Mouse (Mus musculus): ENCODE results near the gene Capzb. TPM values are rescaled to one million over a fixed set of nuclear protein-coding genes. Genes with fewer than 3 reads are reported as not detected.
A peak's percentile ranks its signal among the peaks of the same experiment; 100 is the strongest.

Gene Capzb
- total RNA-seq (2014; fragmentation: Nextera tagmentation) (374 and 389 TPM in 2 replicates), total RNA-seq (2017) (129 and 155 TPM in 2 replicates)

- ATAC-seq (replicated peaks; ENCODE audit: poor library complexity, severe bottlenecking), result peak; percentile 79
These were observed at the start of gene Capzb for GRCm38 (mm10) chr4:139192499-139193175. Capzb (plus strand) TSS chr4:139192899.

- no peak for ATAC-seq (replicated peaks; ENCODE audit: poor library complexity, severe bottlenecking)
These were observed 49.7 kb upstream of the Capzb start for GRCm38 (mm10) chr4:139142985-139143384.

DNA sequence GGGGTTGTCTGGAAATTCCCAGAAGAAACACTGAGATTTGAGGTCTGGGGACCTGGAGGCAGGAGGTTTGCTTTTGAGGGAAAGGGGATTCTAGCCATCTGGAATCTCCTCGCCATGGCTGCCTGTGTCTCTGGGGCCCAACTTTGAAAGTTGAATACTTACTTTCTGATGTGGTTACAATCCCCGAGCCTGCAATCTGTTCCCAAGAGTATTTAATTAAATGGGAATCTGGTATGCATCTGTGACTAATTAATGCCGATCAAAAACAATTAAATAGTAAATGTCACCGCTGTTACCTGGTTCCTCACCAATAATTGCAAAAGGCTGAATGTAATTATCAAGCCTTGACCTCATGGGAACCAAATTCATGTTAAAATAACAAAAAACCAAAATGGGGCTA, 48.1 kb upstream of the Capzb start:
- no peak for ATAC-seq (replicated peaks; ENCODE audit: poor library complexity, severe bottlenecking)

- ATAC-seq (replicated peaks; ENCODE audit: poor library complexity, severe bottlenecking), result peak; percentile 42
These were observed 47.5 kb upstream of the Capzb start for GRCm38 (mm10) chr4:139145156-139145555.

DNA sequence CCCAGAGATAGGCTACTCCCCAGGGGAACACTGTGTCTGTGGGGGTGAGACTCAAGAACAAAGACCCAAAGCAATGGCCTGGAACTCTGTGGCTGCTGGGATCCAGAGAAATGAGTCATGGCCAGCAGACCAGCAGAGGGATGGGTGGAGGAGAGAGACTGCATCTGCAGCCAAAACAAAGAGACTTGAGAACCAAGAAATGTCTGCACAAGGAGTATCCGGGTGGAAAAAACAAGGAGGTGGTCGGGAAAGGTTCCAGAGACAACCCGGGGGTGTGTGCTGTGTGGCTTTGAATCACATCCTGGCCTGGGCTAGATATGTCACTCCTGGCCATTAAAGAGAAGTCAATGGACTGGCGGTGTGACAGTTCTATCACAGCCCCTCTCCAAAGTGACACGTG, 45.9 kb upstream of the Capzb start:
- no peak for ATAC-seq (replicated peaks; ENCODE audit: poor library complexity, severe bottlenecking)

DNA sequence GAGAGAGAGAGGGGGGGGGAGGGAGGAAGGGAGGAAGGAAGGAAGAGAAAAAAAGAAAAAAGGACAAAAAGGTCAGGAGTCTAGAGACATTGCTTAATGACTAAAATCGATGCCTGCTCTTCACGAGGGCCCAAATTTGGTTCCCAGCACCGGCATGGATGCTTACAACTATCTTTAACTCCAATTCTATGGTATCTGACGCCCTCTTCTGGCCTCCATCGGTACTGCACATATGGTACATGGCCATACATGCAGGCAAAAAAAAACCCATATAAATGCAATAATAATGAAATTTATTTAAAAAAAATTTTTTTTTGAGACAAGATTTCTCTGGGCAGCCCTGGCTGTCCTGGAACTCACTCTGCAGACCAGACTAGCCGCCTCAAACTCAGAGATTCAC, 41.3 kb upstream of the Capzb start:
- ATAC-seq (replicated peaks; ENCODE audit: poor library complexity, severe bottlenecking), result no peak

DNA sequence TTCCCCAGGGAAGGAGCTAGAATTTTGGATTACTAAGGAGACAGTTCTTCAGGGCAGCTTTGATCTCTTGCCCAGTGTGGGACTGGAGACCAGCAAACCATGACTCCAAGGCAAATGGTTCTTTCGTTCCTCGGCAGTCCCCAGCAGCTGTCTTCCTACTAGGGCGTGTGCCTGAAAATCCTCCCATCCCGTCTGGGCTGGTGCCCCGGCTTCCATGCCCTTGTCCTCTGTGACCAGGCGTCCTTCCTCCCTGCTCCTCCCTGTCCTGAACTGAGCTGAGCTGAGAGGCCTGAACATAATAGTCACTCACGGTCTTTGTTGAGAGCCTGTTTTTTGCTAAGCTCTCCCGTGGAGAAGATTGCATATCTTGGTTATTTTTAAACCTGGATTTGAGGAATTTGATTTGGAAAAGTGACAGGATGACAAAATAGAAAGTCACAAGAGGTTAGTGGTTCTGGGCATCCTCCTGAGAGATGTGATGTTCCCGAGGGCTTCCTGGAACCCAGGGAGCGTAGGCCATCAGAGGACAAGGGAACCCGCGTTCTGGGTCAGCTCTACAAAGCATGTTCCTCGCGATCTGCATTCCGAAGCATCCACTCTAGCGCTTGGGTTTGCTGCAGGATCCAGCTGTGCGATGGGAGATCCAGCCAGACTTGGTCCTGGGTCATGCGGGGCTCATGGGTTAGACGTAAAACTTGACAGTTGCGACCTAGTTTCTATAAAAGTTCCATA, 38.0 kb upstream of the Capzb start:
- ATAC-seq (replicated peaks; ENCODE audit: poor library complexity, severe bottlenecking), result no peak

DNA sequence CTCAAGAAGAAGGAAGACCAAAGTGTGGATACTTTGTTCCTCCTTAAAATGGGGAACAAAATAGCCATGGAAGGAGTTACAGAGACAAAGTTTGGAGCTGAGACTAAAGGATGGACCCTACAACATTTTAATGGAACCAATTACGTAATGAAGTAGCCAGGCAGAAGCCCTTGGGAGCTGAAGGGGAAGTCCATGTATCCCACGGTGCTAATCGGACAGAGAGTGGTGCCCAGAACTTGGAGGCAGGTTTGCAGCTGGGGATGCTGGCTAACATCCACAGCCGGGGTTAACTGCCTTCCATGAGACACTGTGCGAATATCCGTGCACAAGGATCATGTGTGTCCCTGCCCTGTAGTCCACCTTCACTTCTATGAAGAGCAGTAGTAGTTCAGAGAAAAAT, 36.2 kb upstream of the Capzb start:
- peak; percentile 64; the same call in 1 of the 2 replicates for ATAC-seq (replicated peaks; ENCODE audit: poor library complexity, severe bottlenecking)

GRCm38 (mm10) chr4:139158350-139158749, 34.3 kb upstream of the Capzb start:
- no peak for ATAC-seq (replicated peaks; ENCODE audit: poor library complexity, severe bottlenecking)

- ATAC-seq (replicated peaks; ENCODE audit: poor library complexity, severe bottlenecking), result peak; percentile 68
These were observed 31.6 kb upstream of the Capzb start for GRCm38 (mm10) chr4:139161076-139161475.

DNA sequence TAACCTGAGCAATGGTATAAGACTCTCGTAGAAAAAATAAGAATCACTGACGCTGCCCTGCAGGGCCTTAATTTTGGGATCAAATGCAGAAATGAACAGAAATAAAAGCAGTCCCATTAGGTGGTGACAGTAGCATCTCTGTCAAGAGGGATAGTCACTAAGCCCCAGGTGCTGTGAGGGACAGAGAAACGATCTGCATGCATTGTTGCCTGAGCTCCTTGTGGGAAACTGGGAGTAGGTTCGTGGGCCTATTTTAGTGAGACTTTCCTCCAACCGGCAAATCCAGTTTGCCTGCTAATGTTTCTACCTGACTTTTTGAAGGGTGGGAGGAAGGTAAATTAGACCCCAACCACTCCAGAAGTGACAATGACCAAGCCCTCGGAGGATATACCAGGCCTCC, 28.6 kb upstream of the Capzb start:
- ATAC-seq (replicated peaks; ENCODE audit: poor library complexity, severe bottlenecking), result no peak

- no peak for ATAC-seq (replicated peaks; ENCODE audit: poor library complexity, severe bottlenecking)
These were observed 27.4 kb upstream of the Capzb start for GRCm38 (mm10) chr4:139165259-139165658.

GRCm38 (mm10) chr4:139166244-139166643, 26.5 kb upstream of the Capzb start:
- ATAC-seq (replicated peaks; ENCODE audit: poor library complexity, severe bottlenecking), result peak; percentile 47

- no peak for ATAC-seq (replicated peaks; ENCODE audit: poor library complexity, severe bottlenecking)
These were observed 25.6 kb upstream of the Capzb start for GRCm38 (mm10) chr4:139167107-139167506.

GRCm38 (mm10) chr4:139168985-139169747, 23.5 kb upstream of the Capzb start:
- ATAC-seq (replicated peaks; ENCODE audit: poor library complexity, severe bottlenecking), result peak; percentile 97

GRCm38 (mm10) chr4:139169748-139170279, 22.9 kb upstream of the Capzb start:
- no peak for ATAC-seq (replicated peaks; ENCODE audit: poor library complexity, severe bottlenecking)

DNA sequence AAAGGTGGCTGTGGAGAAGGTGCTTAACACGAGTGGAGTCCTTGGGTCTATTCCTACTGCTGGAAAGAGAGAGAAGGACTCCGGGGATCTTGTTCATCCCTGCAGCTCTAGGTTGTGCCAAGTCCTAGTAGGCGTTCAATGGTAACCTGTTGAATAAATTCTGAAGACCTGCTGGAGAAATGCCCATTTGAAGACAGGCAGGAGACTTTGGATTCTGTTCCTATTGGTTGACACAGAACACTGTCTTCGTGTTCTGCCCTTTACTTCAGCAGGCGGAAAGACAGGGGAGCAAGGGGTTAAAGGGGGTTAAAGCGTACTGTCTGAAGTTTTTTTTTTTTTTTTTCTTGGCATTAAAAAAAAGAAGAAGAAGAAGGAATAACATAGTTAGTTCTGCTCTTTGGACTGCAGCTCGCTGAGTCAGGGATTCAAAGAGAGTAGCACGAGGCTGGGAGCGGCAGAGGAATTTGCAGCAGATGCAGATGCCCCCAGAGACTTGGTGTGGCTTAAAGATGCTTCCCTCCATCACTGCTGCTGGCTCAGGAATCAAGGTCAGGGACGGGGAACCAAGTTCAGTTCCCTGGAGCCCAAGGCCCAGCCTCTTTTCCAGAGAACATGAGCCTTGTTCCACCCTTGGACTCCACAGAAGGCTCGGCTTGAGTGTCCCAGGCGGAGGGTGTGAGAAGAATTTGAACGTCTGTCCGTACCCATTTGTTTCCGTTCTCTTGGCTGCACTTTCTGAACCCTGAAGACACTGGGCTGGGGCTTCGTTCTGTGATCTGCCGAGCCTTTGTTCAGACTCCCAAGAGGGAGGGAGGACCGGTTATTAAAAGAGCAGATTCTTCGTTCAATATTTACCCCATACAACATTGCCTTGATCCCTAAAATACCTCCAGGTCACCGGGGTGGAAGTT, 17.4 kb upstream of the Capzb start:
- ATAC-seq (replicated peaks; ENCODE audit: poor library complexity, severe bottlenecking), result no peak

DNA sequence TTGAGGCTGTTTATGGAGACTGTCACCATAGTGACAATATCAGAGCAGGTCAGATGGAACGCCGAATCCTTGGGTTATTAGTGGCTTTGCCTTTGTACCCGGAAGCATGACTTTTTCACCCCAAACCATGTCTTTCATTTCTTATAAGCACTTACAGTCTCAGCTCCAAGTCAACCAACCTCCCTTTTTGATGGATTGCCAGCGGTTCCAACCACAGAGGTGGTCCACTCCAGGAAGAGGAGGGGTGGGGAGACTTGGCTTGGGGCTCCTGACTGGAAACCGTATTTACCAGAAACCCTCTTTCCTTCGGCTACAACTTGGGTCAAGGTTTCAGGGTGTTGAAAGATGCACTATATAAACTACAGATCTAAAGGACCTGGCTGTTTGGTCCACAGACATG, 16.7 kb upstream of the Capzb start:
- ATAC-seq (replicated peaks; ENCODE audit: poor library complexity, severe bottlenecking), result peak; percentile 44; the same call in 1 of the 2 replicates

DNA sequence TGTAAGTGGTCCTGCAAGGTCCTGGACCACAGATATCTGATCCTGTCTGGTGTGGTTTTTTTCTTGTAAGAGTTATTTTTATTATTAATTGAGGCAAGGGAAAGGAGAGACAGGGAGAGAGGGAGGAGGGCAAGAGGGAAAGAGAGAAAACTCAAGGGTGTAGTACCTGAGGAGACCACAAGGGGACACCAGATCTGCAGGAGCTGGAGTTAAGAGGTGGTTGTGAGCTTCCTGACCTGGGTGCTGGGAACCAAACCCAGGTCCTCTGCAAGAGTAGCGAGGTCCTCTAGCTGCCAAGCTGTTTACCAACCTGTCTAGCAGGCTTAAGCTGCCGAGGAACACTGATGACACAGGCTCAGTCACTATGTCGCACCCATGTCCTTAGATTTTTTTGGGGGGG, 14.8 kb upstream of the Capzb start:
- ATAC-seq (replicated peaks; ENCODE audit: poor library complexity, severe bottlenecking), result no peak

DNA sequence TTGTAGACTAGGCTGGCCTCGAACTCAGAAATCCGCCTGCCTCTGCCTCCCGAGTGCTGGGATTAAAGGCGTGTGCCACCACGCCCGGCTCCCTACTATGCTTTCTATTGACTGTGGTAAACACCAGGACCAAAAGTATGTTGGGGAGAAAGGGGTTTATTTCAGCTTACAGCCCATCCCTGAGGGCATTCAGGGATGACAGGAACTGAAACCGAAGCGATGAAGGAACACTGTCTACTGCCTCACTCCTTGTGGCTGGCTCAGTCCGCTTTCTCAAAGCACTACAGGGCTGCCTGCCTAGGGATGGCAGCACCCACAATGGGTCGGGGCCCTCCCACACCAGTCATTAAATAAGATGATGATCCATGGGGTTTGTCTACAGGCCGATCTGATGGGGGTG, 14.3 kb upstream of the Capzb start:
- ATAC-seq (replicated peaks; ENCODE audit: poor library complexity, severe bottlenecking), result peak; percentile 64

Measured in granulocyte monocyte progenitor cell, adult 5-6 weeks (primary cell).